Mouse (Mus musculus) c-Kit-positive CD71-positive TER-119-negative erythroid progenitor cells, embryonic 14.5 days (primary cell): ENCODE data around the gene Tom1l2.

Experiments used
- DNase-seq: peaks from one replicate; pipeline ENCODE4 v3.0.0-alpha.2; 2013; ENCODE audit warnings: low read depth

Tom1l2 gene

GRCm38 (mm10) chr11:60230512-60230911 lies 122.2 kb downstream of the Tom1l2 start:
- no peak for DNase-seq

GRCm38 (mm10) chr11:60229821-60230220 lies 122.9 kb downstream of the Tom1l2 start:
- DNase-seq, result no peak

DNA sequence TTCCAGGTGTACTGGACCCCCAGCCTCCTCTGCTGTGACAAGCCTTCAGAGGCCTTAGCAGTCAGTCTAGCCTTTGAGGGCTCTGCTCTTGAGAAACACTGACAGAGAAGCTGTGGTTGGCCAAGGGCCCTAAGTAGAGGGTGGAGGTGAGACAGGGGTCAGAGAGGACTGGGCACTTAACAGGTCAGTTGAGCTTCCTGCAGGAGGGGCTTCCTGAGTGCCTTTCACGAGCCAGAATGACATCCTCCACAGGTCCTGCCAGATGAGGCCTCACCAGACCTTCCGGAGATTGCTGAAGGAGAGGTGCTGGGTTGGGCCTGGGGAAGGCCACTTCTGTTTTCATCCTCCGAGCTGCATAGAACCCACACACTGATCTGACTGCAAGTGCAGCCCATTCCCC lies 124.2 kb downstream of the Tom1l2 start:
- no peak for DNase-seq

DNA sequence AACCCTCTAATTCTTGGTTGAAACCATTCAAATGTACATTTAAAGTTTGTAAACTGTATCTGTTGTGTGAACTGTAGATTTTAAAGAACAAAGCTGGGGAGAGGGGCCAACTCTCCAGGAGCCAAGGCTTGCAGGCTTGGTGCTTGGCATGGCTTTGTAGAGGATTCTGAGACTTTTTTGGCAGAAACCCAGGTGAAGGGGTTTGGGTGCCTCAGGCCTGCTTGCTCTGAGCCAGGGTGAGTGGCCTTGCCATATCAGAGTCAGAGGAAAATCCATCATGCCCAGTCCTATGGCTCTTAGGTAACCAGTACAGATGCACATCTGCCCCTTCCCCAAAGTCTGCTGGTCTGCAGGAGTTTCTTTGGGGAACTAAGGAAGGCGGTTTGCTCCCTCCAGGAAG lies 126.8 kb downstream of the Tom1l2 start:
- no peak for DNase-seq

DNA sequence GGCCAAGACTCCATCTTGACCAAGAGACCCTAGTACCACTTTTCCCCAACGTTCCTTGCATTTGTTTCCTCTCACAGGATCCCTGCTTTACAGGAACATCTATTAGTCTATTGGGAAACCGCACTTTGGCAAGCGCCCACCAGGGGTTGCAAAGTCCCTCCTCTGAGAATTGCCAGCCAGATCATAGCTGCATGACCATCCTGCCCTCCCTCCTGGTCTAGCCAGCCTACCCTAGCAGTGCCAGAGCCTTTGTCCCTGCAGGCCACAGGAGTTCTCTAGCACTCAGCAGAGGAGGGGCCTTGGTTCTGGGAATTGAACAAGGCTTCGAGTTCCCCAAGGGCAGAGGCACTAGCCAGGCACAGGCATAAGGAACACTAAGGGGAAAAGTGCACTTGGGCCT lies 128.0 kb downstream of the Tom1l2 start:
- no peak for DNase-seq

DNA sequence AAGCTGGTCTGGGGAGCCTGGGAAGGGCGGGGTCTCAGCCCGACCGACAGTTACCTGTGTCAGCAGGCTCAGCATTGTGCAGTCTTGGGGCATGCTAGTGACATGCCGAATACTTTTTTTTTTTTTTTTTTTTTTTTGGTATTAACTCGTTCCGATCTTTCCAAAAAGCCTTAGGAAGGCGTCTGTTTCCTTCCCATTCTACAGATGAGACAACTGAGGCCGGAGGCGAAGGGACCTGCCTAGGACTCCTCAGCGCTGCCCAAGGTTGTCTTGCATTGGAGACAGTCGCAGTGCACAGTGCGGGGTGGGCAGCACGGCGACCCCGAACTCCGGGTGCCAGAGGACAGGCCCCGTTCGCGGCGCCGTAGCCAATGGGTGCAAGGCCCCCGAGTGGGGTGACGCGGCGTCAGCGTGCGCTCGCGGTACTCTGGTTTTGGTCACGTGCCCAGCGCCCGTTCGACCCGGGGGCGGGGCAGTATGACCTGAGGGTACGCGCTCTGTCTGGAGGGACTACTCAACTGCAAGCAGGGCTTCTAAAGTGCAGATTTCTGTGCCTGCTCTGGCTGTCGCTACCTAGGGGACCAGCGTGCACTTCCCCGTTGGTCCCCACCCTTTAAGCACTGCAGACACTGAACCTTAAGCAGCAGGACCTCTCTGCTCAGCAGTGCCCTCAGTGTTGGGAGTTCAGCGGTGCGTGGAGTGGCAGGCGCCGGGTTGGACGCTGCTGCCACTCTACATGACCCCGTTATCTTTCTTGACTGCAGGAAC lies 130.1 kb downstream of the Tom1l2 start, which contains the start of gene Srebf1:
Gene Srebf1, minus strand, starts transcription at position 113 of the 768 bp plus-strand sequence.
- peak; percentile 72 for DNase-seq

GRCm38 (mm10) chr11:60222085-60222468 lies 130.6 kb downstream of the Tom1l2 start:
- no peak for DNase-seq

GRCm38 (mm10) chr11:60221425-60221824 lies 131.3 kb downstream of the Tom1l2 start:
- DNase-seq, result no peak

DNA sequence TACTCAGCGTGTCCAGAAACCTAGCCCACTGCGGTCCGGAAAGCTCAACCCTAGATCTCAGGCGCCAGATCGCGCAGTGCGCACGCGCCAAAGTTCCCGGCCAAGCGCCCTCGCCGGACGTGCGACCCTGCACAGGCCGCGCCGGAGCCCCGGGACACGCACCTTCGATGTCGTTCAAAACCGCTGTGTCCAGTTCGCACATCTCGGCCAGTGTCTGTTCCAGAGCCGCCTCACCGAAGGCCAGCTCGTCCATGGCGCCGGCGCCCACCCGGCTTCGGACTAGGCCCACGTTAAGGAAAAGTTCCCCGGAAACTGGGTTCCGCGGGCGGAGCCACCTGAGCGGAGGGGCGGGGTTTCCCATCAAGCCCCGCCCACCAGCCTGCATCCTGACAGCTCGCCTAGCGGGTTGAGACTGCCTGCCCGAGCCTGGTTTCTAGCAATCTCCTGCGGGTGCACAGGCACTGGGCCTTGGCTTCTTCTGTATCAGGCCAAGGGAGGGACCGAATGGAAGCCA lies 132.4 kb downstream of the Tom1l2 start:
- DNase-seq, result peak; percentile 88

DNA sequence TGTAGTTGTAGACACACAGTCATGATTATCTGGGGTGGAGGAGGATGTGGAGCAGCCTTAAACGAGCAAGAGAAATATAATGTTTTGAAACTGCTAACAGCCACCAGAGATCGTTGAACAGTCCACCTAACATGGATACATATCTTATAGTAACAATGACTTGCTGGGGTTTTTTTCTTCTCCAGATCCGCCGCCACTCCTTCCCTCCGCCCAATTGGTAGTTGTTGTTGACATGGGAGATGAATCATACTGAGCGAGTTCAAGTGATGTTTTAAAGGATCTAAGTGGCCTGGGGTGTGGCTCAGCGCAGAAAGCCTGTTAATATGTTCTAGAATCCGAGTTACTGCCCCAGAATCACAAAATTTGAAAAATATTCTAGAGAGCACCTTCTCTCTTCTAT lies 133.1 kb downstream of the Tom1l2 start:
- DNase-seq, result peak; percentile 62

GRCm38 (mm10) chr11:60217467-60217866 lies 135.2 kb downstream of the Tom1l2 start:
- DNase-seq, result no peak

- DNase-seq, result no peak
Measured at GRCm38 (mm10) chr11:60216671-60217070, 136.0 kb downstream of the Tom1l2 start.

DNA sequence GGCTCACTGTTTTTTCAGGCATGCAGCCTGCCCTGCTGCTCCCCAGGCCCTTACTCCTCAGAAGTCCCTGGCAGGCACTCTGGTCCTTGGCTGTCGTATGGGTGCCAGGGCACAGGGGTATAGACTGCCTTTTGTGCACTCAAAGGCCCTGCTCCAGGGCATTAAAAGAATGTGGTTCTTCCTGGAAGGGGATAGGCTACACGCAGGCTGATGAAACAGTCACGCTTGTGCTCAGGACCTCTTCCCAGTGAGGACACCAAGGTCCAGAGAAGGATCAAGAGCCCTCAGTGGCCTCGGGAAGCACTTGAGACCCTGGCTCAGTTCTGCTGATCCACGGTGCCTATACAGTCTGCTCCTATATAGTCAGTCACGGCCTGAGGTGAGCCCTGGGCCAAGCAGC lies 139.4 kb downstream of the Tom1l2 start:
- DNase-seq, result no peak

- DNase-seq, result no peak
Measured at GRCm38 (mm10) chr11:60211761-60212160, 140.9 kb downstream of the Tom1l2 start.

DNA sequence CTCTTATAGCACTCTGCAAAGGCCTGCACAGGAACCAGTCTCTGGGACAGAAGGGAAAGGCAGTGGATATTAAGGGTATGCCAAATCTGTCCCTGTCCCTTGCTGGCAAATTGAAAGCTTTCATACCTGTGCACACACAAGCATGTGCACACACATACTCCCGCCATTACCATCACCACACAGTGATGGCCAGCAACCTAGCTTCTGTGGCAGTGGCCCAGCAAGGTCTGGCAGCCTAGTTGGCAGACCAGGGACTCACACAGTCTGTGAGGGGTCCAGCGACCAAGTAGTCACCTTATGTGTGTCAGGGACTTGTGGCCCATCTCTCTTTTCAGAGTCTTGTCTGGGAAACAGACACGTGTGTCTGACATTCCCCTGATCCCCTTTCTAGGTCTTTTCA lies 141.6 kb downstream of the Tom1l2 start:
- no peak for DNase-seq

GRCm38 (mm10) chr11:60210305-60210724 lies 142.4 kb downstream of the Tom1l2 start:
- DNase-seq, result peak; percentile 93

- no peak for DNase-seq
Measured at GRCm38 (mm10) chr11:60209933-60210249, 142.8 kb downstream of the Tom1l2 start.

GRCm38 (mm10) chr11:60209217-60209932 lies 143.3 kb downstream of the Tom1l2 start:
- DNase-seq, result no peak

GRCm38 (mm10) chr11:60208712-60209111 lies 144.0 kb downstream of the Tom1l2 start:
- DNase-seq, result no peak

- DNase-seq, result no peak
Measured at GRCm38 (mm10) chr11:60208201-60208600, 144.5 kb downstream of the Tom1l2 start.

- DNase-seq, result no peak
Measured at GRCm38 (mm10) chr11:60206207-60206606, 146.5 kb downstream of the Tom1l2 start.

DNA sequence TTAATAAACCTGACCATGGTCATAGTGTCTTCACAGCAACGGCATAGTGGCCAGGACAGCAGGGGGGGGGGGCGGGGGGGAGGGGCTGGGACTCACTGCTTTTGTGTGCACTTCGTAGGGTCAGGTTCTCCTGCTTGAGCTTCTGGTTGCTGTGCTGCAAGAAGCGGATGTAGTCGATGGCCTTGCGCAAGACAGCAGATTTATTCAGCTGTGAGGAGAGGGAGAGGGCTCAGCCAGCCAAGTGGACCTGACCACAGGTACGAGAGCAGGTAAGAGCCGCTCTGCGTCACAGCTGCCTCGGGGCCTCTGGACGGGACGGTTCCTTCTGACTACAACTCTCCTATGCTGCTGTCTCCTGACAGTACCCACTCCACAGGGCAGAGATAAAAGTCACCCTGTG lies 147.7 kb downstream of the Tom1l2 start:
- DNase-seq, result no peak
